Mouse (Mus musculus) testis, adult 2 months (tissue): ENCODE measurements at regions not wholly inside any gene's neighbourhood (a gene's known extent, or its start where the extent isn't known, plus 50 kb on each side); places are given as distances from the start of the nearest gene placed in this dataset.

Experiments
- H3K27ac ChIP-seq: fragments of 200-500 bp; 2 replicates; pipeline ENCODE4 v1.5.1; 2012; ENCODE audit warnings: low read depth, low read length; ENCODE audit not compliant: control insufficient read depth, insufficient read depth
- H3K27me3 ChIP-seq: fragments of 200-500 bp; 2 replicates; pipeline ENCODE4 v1.6.1; 2012; ENCODE audit warnings: mild to moderate bottlenecking, low read length, moderate library complexity; ENCODE audit not compliant: control insufficient read depth, insufficient read depth
- H3K36me3 ChIP-seq: fragments of 200-500 bp; 2 replicates; pipeline ENCODE4 v1.6.1; 2012; ENCODE audit warnings: mild to moderate bottlenecking, low read length; ENCODE audit not compliant: control insufficient read depth, insufficient read depth
- H3K4me1 ChIP-seq: fragments of 200-500 bp; 2 replicates; pipeline ENCODE4 v1.6.1; 2012; ENCODE audit warnings: low read length; ENCODE audit not compliant: control insufficient read depth, insufficient read depth
- H3K4me3 ChIP-seq: fragments of 200-500 bp; 2 replicates; pipeline ENCODE4 v1.5.1; 2012; ENCODE audit warnings: low read depth, mild to moderate bottlenecking, low read length, moderate library complexity, mixed read lengths; ENCODE audit not compliant: control insufficient read depth
- CTCF ChIP-seq: fragments of 200-500 bp; IDR thresholded peaks from 2 replicates; pipeline ENCODE4 v1.5.1; 2012; ENCODE audit warnings: low read depth, mild to moderate bottlenecking, inconsistent platforms, low read length, moderate library complexity; ENCODE audit not compliant: control insufficient read depth, insufficient read depth, insufficient replicate concordance
- POLR2A ChIP-seq: fragments of 200-500 bp; IDR thresholded peaks from 2 replicates; pipeline ENCODE4 v1.6.1; 2012; ENCODE audit warnings: low read depth, mild to moderate bottlenecking, inconsistent platforms, low read length, moderate library complexity; ENCODE audit not compliant: control insufficient read depth

DNA sequence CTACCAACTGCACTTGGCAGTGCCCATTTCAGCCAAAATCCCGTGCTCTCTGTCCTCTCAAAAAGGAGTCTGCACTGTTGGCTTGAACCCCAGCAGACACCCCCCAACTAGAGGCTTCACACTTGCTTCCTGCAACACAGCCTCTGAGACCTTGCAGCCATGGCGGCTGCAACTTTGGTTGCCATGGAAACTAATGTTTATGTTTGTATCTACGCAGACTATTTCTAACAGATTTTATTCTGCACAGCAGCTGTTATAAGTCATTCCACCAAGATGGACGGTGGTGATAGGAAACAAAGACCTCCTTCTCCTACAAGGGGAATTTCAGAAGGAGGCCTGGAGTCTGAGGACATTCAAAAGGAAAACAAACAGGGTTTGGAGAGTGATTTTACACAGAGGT is 338.3 kb upstream of the Kazn start:
- H3K27me3 ChIP-seq = no peaks in the 10 kb centered on the region
- no peak overlapping the region for H3K4me3 ChIP-seq
- no peaks in the 10 kb centered on the region for H3K4me1 ChIP-seq
- TF ChIP-seq POLR2A = no peak
- TF ChIP-seq CTCF = no peak
- H3K36me3 ChIP-seq = no peaks in the 10 kb centered on the region
- no peak overlapping the region for H3K27ac ChIP-seq

DNA sequence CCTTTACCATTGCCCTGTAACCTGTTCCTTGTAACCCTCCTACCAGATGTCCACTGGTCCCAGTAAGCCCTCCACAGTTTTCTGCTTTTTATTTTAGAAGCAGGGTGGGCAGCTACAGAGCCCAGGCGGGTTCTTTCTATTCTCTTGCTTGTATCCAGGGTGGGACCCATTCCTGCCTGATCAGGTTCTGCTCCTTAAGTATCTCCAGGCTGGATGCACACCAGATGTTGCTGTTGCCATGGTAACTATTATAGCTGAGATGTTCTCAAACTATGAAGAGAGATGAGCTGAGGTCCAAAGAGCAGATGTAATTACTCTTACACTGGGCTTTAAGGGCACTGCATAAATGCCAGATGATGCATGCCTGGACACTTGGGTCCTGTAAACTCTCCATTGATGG is 335.3 kb upstream of the Kazn start:
- H3K27ac ChIP-seq = no peak overlapping the region
- TF ChIP-seq POLR2A (no peak), CTCF (no peak)
- no peaks in the 10 kb centered on the region for H3K36me3 ChIP-seq
- H3K4me1 ChIP-seq = no peaks in the 10 kb centered on the region
- H3K4me3 ChIP-seq = no peak overlapping the region
- no peaks in the 10 kb centered on the region for H3K27me3 ChIP-seq

GRCm38 (mm10) chr4:142570712-142571111 is 331.5 kb upstream of the Kazn start:
- Histone ChIP-seq H3K27me3 (no peaks in the 10 kb centered on the region), H3K4me3 (no peak overlapping the region), H3K4me1 (no peaks in the 10 kb centered on the region), H3K27ac (no peak overlapping the region), H3K36me3 (no peaks in the 10 kb centered on the region)
- no peak for TF ChIP-seq POLR2A
- no peak for TF ChIP-seq CTCF

DNA sequence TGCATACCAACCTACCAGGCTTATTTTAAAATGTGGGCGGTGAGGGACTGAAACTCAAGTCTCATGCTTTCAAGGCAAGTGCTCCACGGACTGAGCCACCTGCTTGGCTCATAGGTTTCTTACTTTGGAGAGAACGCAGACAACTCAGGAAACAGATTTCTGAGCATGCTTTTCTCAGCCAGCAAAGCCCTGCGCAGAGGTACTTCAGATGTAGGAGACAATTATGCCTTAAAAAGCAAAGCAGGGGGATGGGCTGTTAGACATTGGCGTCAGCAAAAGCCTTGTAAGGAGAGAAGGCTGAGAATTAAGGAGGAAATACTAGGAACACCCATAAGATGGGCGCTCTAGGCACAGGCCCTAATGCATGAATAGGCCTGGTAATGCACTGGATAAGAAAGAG is 329.4 kb upstream of the Kazn start:
- H3K4me1 ChIP-seq = no peaks in the 10 kb centered on the region
- no peak for TF ChIP-seq CTCF
- TF ChIP-seq POLR2A = no peak

DNA sequence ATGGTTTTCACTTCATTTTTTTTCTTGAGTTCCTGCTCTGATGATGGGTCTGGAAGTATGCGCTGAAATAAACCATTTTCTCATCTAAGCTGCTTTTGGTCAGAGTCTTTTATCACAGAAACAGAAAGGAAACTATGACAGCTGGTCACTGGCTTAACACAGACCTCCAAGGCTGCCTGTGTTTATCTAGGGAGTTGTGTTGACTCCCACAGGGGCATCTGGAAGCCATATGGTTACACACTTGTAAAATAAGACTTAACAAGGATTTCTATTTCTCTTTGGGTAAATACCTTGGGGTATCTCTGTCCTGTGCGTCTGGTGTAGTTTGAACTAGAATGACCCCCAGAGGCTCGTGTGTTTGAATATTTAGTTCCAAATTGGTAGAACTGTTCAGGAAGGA is 315.5 kb upstream of the Kazn start:
- H3K27ac ChIP-seq = no peak overlapping the region

More for the DNA sequence above, 329.4 kb upstream of the Kazn start:
- Histone ChIP-seq H3K27ac (no peak overlapping the region), H3K36me3 (no peaks in the 10 kb centered on the region), H3K4me3 (no peak overlapping the region), H3K27me3 (no peaks in the 10 kb centered on the region)

DNA sequence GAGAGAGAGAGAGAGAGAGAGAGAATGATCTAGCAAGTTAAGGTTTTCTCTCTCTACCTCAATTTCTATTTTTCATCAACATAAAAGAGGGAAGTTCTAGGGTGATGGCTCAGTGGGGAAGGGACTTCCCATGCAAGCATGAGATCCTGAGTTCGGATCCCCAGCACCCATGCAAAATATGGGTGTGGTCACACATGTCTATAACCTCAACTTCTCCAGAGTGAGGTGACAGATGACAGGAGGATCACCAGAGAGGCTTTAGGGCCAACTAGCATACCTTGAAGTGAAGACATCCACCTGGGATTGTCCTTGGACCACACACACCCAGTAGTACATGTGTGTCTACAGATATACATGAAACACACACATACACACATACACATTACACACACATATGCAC is 306.7 kb upstream of the Kazn start:
- no peak for TF ChIP-seq POLR2A
- TF ChIP-seq CTCF = no peak

More for the DNA sequence above, 315.5 kb upstream of the Kazn start:
- Histone ChIP-seq H3K4me1 (no peaks in the 10 kb centered on the region), H3K36me3 (no peaks in the 10 kb centered on the region), H3K27me3 (no peaks in the 10 kb centered on the region), H3K4me3 (no peak overlapping the region)
- TF ChIP-seq CTCF (no peak), POLR2A (no peak)

DNA sequence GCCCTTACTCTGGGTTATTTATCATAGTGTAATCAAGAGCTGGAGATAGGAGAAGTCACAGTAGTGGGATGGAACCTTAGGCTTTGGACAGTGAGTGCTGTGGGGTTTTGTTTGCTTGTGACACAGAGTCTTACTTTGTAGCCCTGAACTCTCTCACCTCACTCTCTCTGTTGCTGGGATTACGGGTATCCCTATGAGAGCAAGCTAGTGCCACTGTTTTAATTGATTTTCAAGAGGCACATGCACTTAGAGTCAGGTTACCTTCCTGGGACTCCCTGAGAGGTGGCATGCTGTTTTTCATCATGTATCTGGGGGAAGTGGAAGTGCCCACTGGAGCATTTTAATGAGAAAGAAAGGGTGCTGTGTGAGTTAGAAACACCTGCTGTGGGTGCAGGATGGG is 306.0 kb upstream of the Kazn start:
- no peaks in the 10 kb centered on the region for H3K36me3 ChIP-seq
- TF ChIP-seq CTCF = no peak
- no peak for TF ChIP-seq POLR2A
- H3K4me1 ChIP-seq = no peaks in the 10 kb centered on the region
- H3K27me3 ChIP-seq = no peaks in the 10 kb centered on the region
- no peak overlapping the region for H3K4me3 ChIP-seq
- no peak overlapping the region for H3K27ac ChIP-seq

More for the DNA sequence above, 306.7 kb upstream of the Kazn start:
- no peaks in the 10 kb centered on the region for H3K4me1 ChIP-seq
- no peaks in the 10 kb centered on the region for H3K27me3 ChIP-seq
- H3K36me3 ChIP-seq = no peaks in the 10 kb centered on the region
- no peak overlapping the region for H3K4me3 ChIP-seq
- H3K27ac ChIP-seq = no peak overlapping the region

DNA sequence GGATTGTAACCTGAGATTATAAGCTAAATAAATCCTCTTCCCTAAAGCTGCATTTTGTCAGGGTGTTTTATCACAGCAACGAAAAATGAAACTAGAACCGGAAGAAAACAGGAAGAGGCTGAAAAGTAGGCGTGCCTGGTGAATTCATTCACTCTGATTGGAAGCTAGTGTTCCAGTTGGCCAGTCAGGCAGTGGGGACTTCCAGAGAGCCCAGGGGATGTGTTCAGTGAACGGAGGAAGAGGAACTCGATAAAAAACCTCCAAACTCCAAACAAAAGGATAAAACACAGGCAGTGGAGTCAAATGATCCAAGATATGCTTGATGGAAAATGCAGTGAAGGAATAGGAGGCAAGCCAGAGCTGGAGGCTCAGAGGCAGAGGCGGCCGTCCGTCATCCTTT is 305.5 kb upstream of the Kazn start:
- Histone ChIP-seq H3K27ac (no peak overlapping the region), H3K4me3 (no peak overlapping the region), H3K4me1 (no peaks in the 10 kb centered on the region), H3K27me3 (no peaks in the 10 kb centered on the region), H3K36me3 (no peaks in the 10 kb centered on the region)
- TF ChIP-seq CTCF (no peak), POLR2A (no peak)
